Mouse (Mus musculus): ENCODE data around the gene Tgfbr2. TPM values are rescaled to one million over a fixed set of nuclear protein-coding genes. Genes with fewer than 3 reads are reported as not detected.

Gene Tgfbr2
- polyA plus RNA-seq (2014; fragmentation: Nextera tagmentation; extraction: Ambion mirVana), result 10.8 and 27.2 TPM in 2 replicates

- peak within 1 kb of the TSS; percentile 87 for H3K4me3 ChIP-seq (ENCODE audit: low read length)
- H3K9me3 ChIP-seq (ENCODE audit: control insufficient read depth, low read length), result no peaks in the 10 kb centered on the region
- no peaks in the 10 kb centered on the region for H3K36me3 ChIP-seq (ENCODE audit: control insufficient read depth, insufficient read depth, low read length)
- peak within 1 kb of the TSS; percentile 88 for H3K9ac ChIP-seq (ENCODE audit: low read depth, low read length)
- H3K27ac ChIP-seq (ENCODE audit: low read depth, low read length), result peak within 1 kb of the TSS; percentile 96
- H3K27me3 ChIP-seq (ENCODE audit: control insufficient read depth, insufficient read depth, low read length), result no peaks in the 10 kb centered on the region
- peaks cover 22% of the 10 kb centered on the region for H3K4me1 ChIP-seq (ENCODE audit: control insufficient read depth, insufficient read depth, low read length)
- H3K4me2 ChIP-seq (replicated peaks; ENCODE audit: low read depth, low read length), result peak within 1 kb of the TSS; percentile 75
- peak; percentile 88 for ATAC-seq (ENCODE audit: low FRiP score, low TSS enrichment)
- WGBS, result under 1% methylated on average over 87 of the region's 90 CpGs
Observed at GRCm38 (mm10) chr9:116174481-116175461, at the start of gene Tgfbr2. Gene Tgfbr2, minus strand, starts transcription at chr9:116175360.

GRCm38 (mm10) chr9:116223368-116223767, 48.2 kb upstream of the Tgfbr2 start:
- ATAC-seq (ENCODE audit: low FRiP score, low TSS enrichment), result no peak
- Histone ChIP-seq H3K27ac (ENCODE audit: low read depth, low read length) (no peak overlapping the region), H3K9ac (ENCODE audit: low read depth, low read length) (no peak overlapping the region), H3K27me3 (ENCODE audit: control insufficient read depth, insufficient read depth, low read length) (no peaks in the 10 kb centered on the region), H3K36me3 (ENCODE audit: control insufficient read depth, insufficient read depth, low read length) (no peaks in the 10 kb centered on the region), H3K4me1 (ENCODE audit: control insufficient read depth, insufficient read depth, low read length) (peaks cover 26% of the 10 kb centered on the region), H3K9me3 (ENCODE audit: control insufficient read depth, low read length) (no peaks in the 10 kb centered on the region), H3K4me3 (ENCODE audit: low read length) (no peak overlapping the region), H3K4me2 (replicated peaks; ENCODE audit: low read depth, low read length) (no peak overlapping the region)
- 66% methylated on average over 6 of the region's 6 CpGs for WGBS

- H3K27ac ChIP-seq (ENCODE audit: low read depth, low read length), result no peak overlapping the region
- H3K4me2 ChIP-seq (replicated peaks; ENCODE audit: low read depth, low read length), result no peak overlapping the region
- H3K9me3 ChIP-seq (ENCODE audit: control insufficient read depth, low read length), result no peaks in the 10 kb centered on the region
- H3K4me1 ChIP-seq (ENCODE audit: control insufficient read depth, insufficient read depth, low read length), result peaks cover 26% of the 10 kb centered on the region
- H3K4me3 ChIP-seq (ENCODE audit: low read length), result no peak overlapping the region
- no peaks in the 10 kb centered on the region for H3K36me3 ChIP-seq (ENCODE audit: control insufficient read depth, insufficient read depth, low read length)
- H3K27me3 ChIP-seq (ENCODE audit: control insufficient read depth, insufficient read depth, low read length), result no peaks in the 10 kb centered on the region
- no peak for ATAC-seq (ENCODE audit: low FRiP score, low TSS enrichment)
- 79% methylated on average over 5 of the region's 5 CpGs for WGBS
- no peak overlapping the region for H3K9ac ChIP-seq (ENCODE audit: low read depth, low read length)
Observed at GRCm38 (mm10) chr9:116222643-116223042, 47.5 kb upstream of the Tgfbr2 start.

- Histone ChIP-seq H3K4me2 (replicated peaks; ENCODE audit: low read depth, low read length) (no peak overlapping the region), H3K9me3 (ENCODE audit: control insufficient read depth, low read length) (no peaks in the 10 kb centered on the region), H3K4me1 (ENCODE audit: control insufficient read depth, insufficient read depth, low read length) (peaks cover 26% of the 10 kb centered on the region), H3K9ac (ENCODE audit: low read depth, low read length) (no peak overlapping the region), H3K27ac (ENCODE audit: low read depth, low read length) (no peak overlapping the region), H3K36me3 (ENCODE audit: control insufficient read depth, insufficient read depth, low read length) (no peaks in the 10 kb centered on the region), H3K27me3 (ENCODE audit: control insufficient read depth, insufficient read depth, low read length) (no peaks in the 10 kb centered on the region), H3K4me3 (ENCODE audit: low read length) (no peak overlapping the region)
- peak; percentile 36 for ATAC-seq (ENCODE audit: low FRiP score, low TSS enrichment)
- 52% methylated on average over 11 of the region's 11 CpGs for WGBS
Observed at GRCm38 (mm10) chr9:116222000-116222399, 46.8 kb upstream of the Tgfbr2 start.

- H3K36me3 ChIP-seq (ENCODE audit: control insufficient read depth, insufficient read depth, low read length), result no peaks in the 10 kb centered on the region
- WGBS, result 77% methylated on average over 6 of the region's 6 CpGs
Observed at GRCm38 (mm10) chr9:116221565-116221964, 46.4 kb upstream of the Tgfbr2 start.

GRCm38 (mm10) chr9:116220616-116221015, 45.5 kb upstream of the Tgfbr2 start:
- no peak overlapping the region for H3K4me3 ChIP-seq (ENCODE audit: low read length)
- H3K27ac ChIP-seq (ENCODE audit: low read depth, low read length), result no peak overlapping the region
- H3K36me3 ChIP-seq (ENCODE audit: control insufficient read depth, insufficient read depth, low read length), result no peaks in the 10 kb centered on the region
- H3K9ac ChIP-seq (ENCODE audit: low read depth, low read length), result no peak overlapping the region
- no peaks in the 10 kb centered on the region for H3K9me3 ChIP-seq (ENCODE audit: control insufficient read depth, low read length)
- H3K27me3 ChIP-seq (ENCODE audit: control insufficient read depth, insufficient read depth, low read length), result no peaks in the 10 kb centered on the region
- no peak for ATAC-seq (ENCODE audit: low FRiP score, low TSS enrichment)
- no peak overlapping the region for H3K4me2 ChIP-seq (replicated peaks; ENCODE audit: low read depth, low read length)
- WGBS, result 58% methylated on average over 6 of the region's 6 CpGs
- peaks cover 26% of the 10 kb centered on the region for H3K4me1 ChIP-seq (ENCODE audit: control insufficient read depth, insufficient read depth, low read length)

More at GRCm38 (mm10) chr9:116221565-116221964, 46.4 kb upstream of the Tgfbr2 start:
- Histone ChIP-seq H3K4me3 (ENCODE audit: low read length) (no peak overlapping the region), H3K9ac (ENCODE audit: low read depth, low read length) (no peak overlapping the region), H3K27me3 (ENCODE audit: control insufficient read depth, insufficient read depth, low read length) (no peaks in the 10 kb centered on the region), H3K9me3 (ENCODE audit: control insufficient read depth, low read length) (no peaks in the 10 kb centered on the region), H3K4me2 (replicated peaks; ENCODE audit: low read depth, low read length) (no peak overlapping the region), H3K4me1 (ENCODE audit: control insufficient read depth, insufficient read depth, low read length) (peaks cover 26% of the 10 kb centered on the region), H3K27ac (ENCODE audit: low read depth, low read length) (no peak overlapping the region)
- no peak for ATAC-seq (ENCODE audit: low FRiP score, low TSS enrichment)

GRCm38 (mm10) chr9:116220159-116220515, 45.0 kb upstream of the Tgfbr2 start:
- no peak for ATAC-seq (ENCODE audit: low FRiP score, low TSS enrichment)
- H3K9me3 ChIP-seq (ENCODE audit: control insufficient read depth, low read length), result no peaks in the 10 kb centered on the region
- no peak overlapping the region for H3K4me3 ChIP-seq (ENCODE audit: low read length)
- peaks cover 26% of the 10 kb centered on the region for H3K4me1 ChIP-seq (ENCODE audit: control insufficient read depth, insufficient read depth, low read length)
- no peak overlapping the region for H3K27ac ChIP-seq (ENCODE audit: low read depth, low read length)
- no peaks in the 10 kb centered on the region for H3K27me3 ChIP-seq (ENCODE audit: control insufficient read depth, insufficient read depth, low read length)
- H3K36me3 ChIP-seq (ENCODE audit: control insufficient read depth, insufficient read depth, low read length), result no peaks in the 10 kb centered on the region
- no peak overlapping the region for H3K4me2 ChIP-seq (replicated peaks; ENCODE audit: low read depth, low read length)
- H3K9ac ChIP-seq (ENCODE audit: low read depth, low read length), result no peak overlapping the region
- 95% methylated on average over 4 of the region's 4 CpGs for WGBS

- Histone ChIP-seq H3K36me3 (ENCODE audit: control insufficient read depth, insufficient read depth, low read length) (no peaks in the 10 kb centered on the region), H3K4me1 (ENCODE audit: control insufficient read depth, insufficient read depth, low read length) (peaks cover 26% of the 10 kb centered on the region), H3K9ac (ENCODE audit: low read depth, low read length) (no peak overlapping the region), H3K9me3 (ENCODE audit: control insufficient read depth, low read length) (no peaks in the 10 kb centered on the region), H3K27ac (ENCODE audit: low read depth, low read length) (peak overlapping the region; percentile 65; the same call in 1 of the 2 replicates), H3K4me3 (ENCODE audit: low read length) (no peak overlapping the region), H3K27me3 (ENCODE audit: control insufficient read depth, insufficient read depth, low read length) (no peaks in the 10 kb centered on the region), H3K4me2 (replicated peaks; ENCODE audit: low read depth, low read length) (no peak overlapping the region)
- ATAC-seq (ENCODE audit: low FRiP score, low TSS enrichment), result no peak
- 75% methylated on average over 9 of the region's 9 CpGs for WGBS
Observed at GRCm38 (mm10) chr9:116219234-116220158, 44.3 kb upstream of the Tgfbr2 start.
